Mouse (Mus musculus) heart, embryonic 16.5 days (tissue): ENCODE results near the gene Vwa8. TPM values are rescaled to one million over a fixed set of nuclear protein-coding genes. Genes with fewer than 3 reads are reported as not detected.
A peak's percentile ranks its signal among the peaks of the same experiment; 100 is the strongest.

ENCODE experiments used
- ATAC-seq: fragments of 200-750 bp; cut with Nextera tagmentation; replicated peaks from 2 replicates; pipeline ENCODE4 v1.8.0; 2017; ENCODE audit warnings: moderate number of reproducible peaks; ENCODE audit not compliant: insufficient read depth, low FRiP score; ENCODE audit errors: extremely low read depth
- H3K27ac ChIP-seq: fragments of 300-500 bp; sonication (generic); 2 replicates; pipeline ENCODE4 v1.5.1; 2014; ENCODE audit warnings: mild to moderate bottlenecking, low read length, control low read depth, moderate library complexity
- H3K27me3 ChIP-seq: fragments of 300-500 bp; sonication (generic); 2 replicates; pipeline ENCODE4 v1.6.1; 2014; ENCODE audit warnings: low read length, mixed read lengths; ENCODE audit not compliant: control insufficient read depth, insufficient read depth
- H3K36me3 ChIP-seq: fragments of 300-500 bp; sonication (generic); 2 replicates; pipeline ENCODE4 v1.6.1; 2014; ENCODE audit not compliant: control insufficient read depth, insufficient read depth
- H3K4me1 ChIP-seq: fragments of 300-500 bp; sonication (generic); 2 replicates; pipeline ENCODE4 v1.6.1; 2014; ENCODE audit warnings: low read length, mixed read lengths; ENCODE audit not compliant: control insufficient read depth, insufficient read depth
- H3K4me2 ChIP-seq: fragments of 300-500 bp; sonication (generic); 2 replicates; pipeline ENCODE4 v1.6.1; 2014; ENCODE audit warnings: low read depth, mild to moderate bottlenecking, control low read depth, low read length
- H3K4me3 ChIP-seq: fragments of 300-500 bp; sonication (generic); 2 replicates; pipeline ENCODE4 v1.5.1; 2014; ENCODE audit warnings: mild to moderate bottlenecking, control low read depth, low read length
- H3K9ac ChIP-seq: fragments of 300-500 bp; sonication (generic); 2 replicates; pipeline ENCODE4 v1.6.1; 2014; ENCODE audit warnings: low read length, control low read depth
- H3K9me3 ChIP-seq: fragments of 300-500 bp; sonication (generic); replicated peaks from 2 replicates; pipeline ENCODE4 v1.6.1; 2016; ENCODE audit warnings: low read length; ENCODE audit not compliant: control insufficient read depth
- WGBS: fragments of 180-500 bp; shearing (Covaris S2); extraction: QIAGEN DNeasy Blood & Tissue Kit; methylation state at CpG from one replicate; pipeline ENCODE4 v1.1.7; 2014; 5-methylcytosine and 5-hydroxymethylcytosine counted together
- polyA plus RNA-seq: library from polyadenylated mRNA; unstranded; fragments of >200 nt; fragmentation: Nextera tagmentation; extraction: Ambion mirVana; gene quantifications from 2 replicates; pipeline ENCODE4 v1.2.1, GENCODE M21; 2015

The Vwa8 gene
- polyA plus RNA-seq, 1 experiment from 2014 or later = 16.9 TPM

GRCm38 (mm10) chr14:79159451-79159850 is 310.6 kb downstream of the Vwa8 start:
- H3K27ac ChIP-seq = no peak overlapping the region
- peaks cover 18% of the 10 kb centered on the region for H3K4me1 ChIP-seq
- no peak overlapping the region for H3K9ac ChIP-seq
- H3K36me3 ChIP-seq = no peaks in the 10 kb centered on the region
- WGBS = 90% methylated on average over 8 of the region's 8 CpGs
- no peak overlapping the region for H3K4me3 ChIP-seq
- H3K27me3 ChIP-seq = no peaks in the 10 kb centered on the region; the same call in 1 of the 2 replicates
- no peak for ATAC-seq
- no peak overlapping the region for H3K4me2 ChIP-seq
- H3K9me3 ChIP-seq = no peaks in the 10 kb centered on the region

- Histone ChIP-seq H3K36me3 (0 out of 2 replicates have a peak, but pooled peaks cover 2% of the 10 kb centered on the region), H3K4me1 (peaks cover 18% of the 10 kb centered on the region), H3K27me3 (no peaks in the 10 kb centered on the region; the same call in 1 of the 2 replicates), H3K4me3 (no peak overlapping the region), H3K9ac (no peak overlapping the region), H3K27ac (no peak overlapping the region), H3K9me3 (no peaks in the 10 kb centered on the region), H3K4me2 (no peak overlapping the region)
- no peak for ATAC-seq
- WGBS = 71% methylated on average over 10 of the region's 10 CpGs
These were observed 311.6 kb downstream of the Vwa8 start for GRCm38 (mm10) chr14:79160486-79160885.

DNA sequence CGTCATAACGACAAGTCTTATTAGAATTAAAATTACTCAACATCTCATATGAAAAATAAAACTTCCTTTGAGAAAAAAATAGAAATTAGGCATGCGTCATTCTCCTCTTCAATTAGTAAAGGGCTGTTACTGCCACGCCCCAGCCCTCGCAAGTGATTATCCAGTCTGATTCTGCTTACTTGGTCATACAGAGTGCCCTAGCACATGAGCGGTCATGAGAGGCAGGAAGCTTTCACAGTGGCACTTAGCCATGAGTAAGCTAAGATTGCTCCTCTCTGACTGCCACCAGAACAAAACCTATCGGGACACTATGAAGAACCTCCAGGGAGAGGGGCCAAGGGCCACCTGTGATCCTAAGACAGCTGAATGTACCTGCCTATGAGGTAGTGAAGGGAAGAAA is 312.1 kb downstream of the Vwa8 start:
- H3K9ac ChIP-seq = no peak overlapping the region
- ATAC-seq = no peak
- 87% methylated on average over 7 of the region's 7 CpGs for WGBS
- no peak overlapping the region for H3K27ac ChIP-seq
- 0 out of 2 replicates have a peak, but pooled peaks cover 2% of the 10 kb centered on the region for H3K36me3 ChIP-seq
- H3K4me1 ChIP-seq = peaks cover 18% of the 10 kb centered on the region
- H3K9me3 ChIP-seq = no peaks in the 10 kb centered on the region
- H3K4me3 ChIP-seq = no peak overlapping the region
- no peaks in the 10 kb centered on the region; the same call in 1 of the 2 replicates for H3K27me3 ChIP-seq
- H3K4me2 ChIP-seq = no peak overlapping the region

DNA sequence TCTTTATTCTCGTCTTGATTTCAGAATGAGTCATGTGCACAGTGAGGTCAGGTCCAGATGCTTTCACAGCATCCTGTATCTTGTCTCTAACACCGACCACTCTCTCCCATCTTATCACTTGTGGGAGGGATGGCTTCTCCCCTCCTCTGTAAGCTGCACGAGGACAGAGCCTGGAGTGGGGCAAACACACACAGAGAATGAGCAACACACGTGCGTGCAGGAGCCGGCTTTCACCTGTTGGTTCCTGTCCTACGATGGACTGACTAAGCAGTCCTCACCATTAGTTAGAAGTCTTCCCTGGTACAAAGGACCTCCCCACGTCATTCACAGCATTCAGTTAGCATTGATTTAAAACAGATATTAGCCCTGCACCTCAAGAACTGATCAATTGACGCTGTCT is 312.9 kb downstream of the Vwa8 start:
- 70% methylated on average over 9 of the region's 9 CpGs for WGBS
- no peak overlapping the region for H3K4me3 ChIP-seq
- H3K36me3 ChIP-seq = 0 out of 2 replicates have a peak, but pooled peaks cover 2% of the 10 kb centered on the region
- H3K27me3 ChIP-seq = no peaks in the 10 kb centered on the region
- no peak overlapping the region for H3K9ac ChIP-seq
- H3K27ac ChIP-seq = no peak overlapping the region
- peaks cover 18% of the 10 kb centered on the region for H3K4me1 ChIP-seq
- H3K4me2 ChIP-seq = no peak overlapping the region
- ATAC-seq = no peak
- no peaks in the 10 kb centered on the region for H3K9me3 ChIP-seq

GRCm38 (mm10) chr14:79162678-79163077 is 313.8 kb downstream of the Vwa8 start:
- Histone ChIP-seq H3K27ac (no peak overlapping the region), H3K9me3 (no peaks in the 10 kb centered on the region), H3K4me1 (peaks cover 9% of the 10 kb centered on the region), H3K4me3 (no peak overlapping the region), H3K27me3 (no peaks in the 10 kb centered on the region), H3K4me2 (no peak overlapping the region), H3K9ac (no peak overlapping the region), H3K36me3 (peaks cover 2% of the 10 kb centered on the region; the same call in 1 of the 2 replicates)
- WGBS = 47% methylated on average over 9 of the region's 9 CpGs
- ATAC-seq = no peak

- H3K36me3 ChIP-seq = peaks cover 2% of the 10 kb centered on the region; the same call in 1 of the 2 replicates
- no peak for ATAC-seq
- 72% methylated on average over 4 of the region's 4 CpGs for WGBS
These were observed 315.5 kb downstream of the Vwa8 start for GRCm38 (mm10) chr14:79164334-79164733.

DNA sequence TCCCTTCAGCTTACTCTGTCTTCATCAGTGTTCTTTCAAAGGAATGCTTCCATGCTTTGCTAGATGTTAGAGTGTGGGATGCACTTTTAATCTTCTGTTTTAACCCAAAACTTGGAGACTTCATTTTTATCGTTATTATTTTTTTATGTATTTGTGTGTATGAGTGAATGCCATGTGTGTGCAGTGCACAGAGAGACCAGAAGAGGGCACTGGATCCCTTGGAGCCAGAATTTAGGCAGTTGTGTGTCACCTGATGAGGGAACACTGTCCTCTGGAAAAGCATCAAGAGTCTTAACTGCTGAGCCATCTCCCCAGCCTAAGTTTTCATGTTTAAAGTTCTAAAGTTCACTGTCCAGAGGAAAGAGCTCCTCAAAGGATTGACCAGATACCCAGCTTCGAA is 316.1 kb downstream of the Vwa8 start:
- WGBS = 85% methylated on average over 2 of the region's 2 CpGs
- Histone ChIP-seq H3K27me3 (no peaks in the 10 kb centered on the region), H3K4me1 (peaks cover 3% of the 10 kb centered on the region; the same call in 1 of the 2 replicates), H3K9me3 (no peaks in the 10 kb centered on the region), H3K9ac (no peak overlapping the region), H3K36me3 (peaks cover 2% of the 10 kb centered on the region; the same call in 1 of the 2 replicates), H3K4me3 (no peak overlapping the region), H3K4me2 (no peak overlapping the region), H3K27ac (no peak overlapping the region)
- ATAC-seq = no peak

More at GRCm38 (mm10) chr14:79164334-79164733, 315.5 kb downstream of the Vwa8 start:
- H3K9ac ChIP-seq = no peak overlapping the region
- no peak overlapping the region for H3K27ac ChIP-seq
- H3K4me1 ChIP-seq = peaks cover 3% of the 10 kb centered on the region; the same call in 1 of the 2 replicates
- H3K4me2 ChIP-seq = no peak overlapping the region
- H3K27me3 ChIP-seq = no peaks in the 10 kb centered on the region
- H3K9me3 ChIP-seq = no peaks in the 10 kb centered on the region
- no peak overlapping the region for H3K4me3 ChIP-seq

DNA sequence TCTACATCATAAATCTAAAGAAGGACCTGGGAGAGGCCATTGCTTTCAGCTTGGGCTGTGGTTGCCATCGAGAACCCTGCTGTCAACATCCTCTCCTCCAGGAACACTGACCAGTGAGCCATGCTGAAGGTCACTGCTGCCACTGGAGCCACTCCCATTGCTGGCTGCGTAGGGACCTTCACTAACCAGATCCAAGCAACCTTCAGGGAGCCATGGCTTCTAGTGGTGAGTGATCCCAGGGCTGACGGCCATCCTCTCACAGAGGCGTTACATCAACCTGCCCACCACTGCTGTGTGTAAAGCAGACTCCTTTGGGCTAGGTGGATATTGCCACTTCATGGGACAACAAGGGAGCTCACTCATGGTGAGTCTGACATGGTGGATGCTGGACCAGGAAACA is 325.7 kb downstream of the Vwa8 start:
- H3K36me3 ChIP-seq = peaks cover 11% of the 10 kb centered on the region

GRCm38 (mm10) chr14:79177754-79178153 is 328.9 kb downstream of the Vwa8 start:
- H3K36me3 ChIP-seq = peaks cover 11% of the 10 kb centered on the region
- peaks cover 5% of the 10 kb centered on the region; the same call in 1 of the 2 replicates for H3K9me3 ChIP-seq
- H3K4me1 ChIP-seq = peaks cover 18% of the 10 kb centered on the region
- WGBS = 35% methylated on average over 7 of the region's 7 CpGs
- ATAC-seq = peak; percentile 80
- H3K4me2 ChIP-seq = no peak overlapping the region
- peak overlapping the region; percentile 69 for H3K27ac ChIP-seq
- H3K4me3 ChIP-seq = no peak overlapping the region
- no peak overlapping the region for H3K9ac ChIP-seq
- no peaks in the 10 kb centered on the region for H3K27me3 ChIP-seq

More for the DNA sequence above, 325.7 kb downstream of the Vwa8 start:
- no peak overlapping the region for H3K4me3 ChIP-seq
- no peaks in the 10 kb centered on the region for H3K27me3 ChIP-seq
- H3K9ac ChIP-seq = no peak overlapping the region
- H3K27ac ChIP-seq = no peak overlapping the region
- peaks cover 14% of the 10 kb centered on the region for H3K4me1 ChIP-seq
- no peak overlapping the region for H3K4me2 ChIP-seq
- 88% methylated on average over 4 of the region's 4 CpGs for WGBS
- no peak for ATAC-seq
- H3K9me3 ChIP-seq = peaks cover 5% of the 10 kb centered on the region; the same call in 1 of the 2 replicates
